Mouse (Mus musculus) ES-Bruce4 (cell line): ENCODE results near the gene Stox2.

Experiments
- CTCF ChIP-seq: IDR thresholded peaks from one replicate; pipeline ENCODE4 v1.8.1; 2011; ENCODE audit warnings: low read depth, low read length
- EP300 ChIP-seq: IDR thresholded peaks from 2 replicates; pipeline ENCODE4 v1.6.1; 2011; ENCODE audit warnings: low read depth, low read length; ENCODE audit not compliant: insufficient read depth

DNA sequence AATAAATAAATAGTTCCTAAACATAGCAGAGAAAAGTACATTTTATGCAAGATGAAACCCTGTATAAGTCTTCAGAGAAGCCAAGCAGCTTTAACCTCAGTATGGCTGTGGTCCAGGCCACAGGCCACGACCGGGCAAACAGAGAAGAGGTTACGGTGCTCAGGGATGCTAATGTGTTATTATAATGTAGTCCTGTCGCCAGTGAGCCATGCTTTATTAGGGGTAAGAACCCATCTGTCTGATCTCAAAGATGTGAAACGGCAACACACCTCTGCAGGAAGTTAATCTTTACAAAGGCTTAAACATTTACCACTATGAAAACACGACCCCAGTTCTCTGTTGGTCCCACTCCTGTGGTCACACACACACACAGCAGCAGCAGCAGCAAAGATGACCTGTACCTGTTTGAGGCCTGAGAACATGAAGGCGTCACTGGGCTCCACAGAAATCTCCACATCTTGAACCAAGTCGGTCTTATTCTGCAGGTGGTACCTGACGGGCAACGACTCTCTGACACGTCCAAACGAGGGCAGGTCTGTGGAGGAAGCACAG, 48.5 kb upstream of the Stox2 start:
- TF ChIP-seq EP300: no peak
- TF ChIP-seq CTCF: no peak
